Mouse (Mus musculus) bone marrow, adult 2 months (tissue): ENCODE measurements around the gene Klhdc8a. TPM values are rescaled to one million over a fixed set of nuclear protein-coding genes. Genes with fewer than 3 reads are reported as not detected.
"Not testable (repeated sequence)": the region's sequence is repeated elsewhere in the genome, so short reads cannot be mapped to it uniquely, and the experiment has no call there.

Experiments
- H3K27ac ChIP-seq: fragments of 200-500 bp; 2 replicates; pipeline ENCODE4 v1.5.1; 2012; ENCODE audit warnings: low read depth, mild to moderate bottlenecking, control low read depth, inconsistent platforms, low read length; ENCODE audit not compliant: control insufficient read depth, poor library complexity, insufficient read depth
- H3K4me1 ChIP-seq: fragments of 200-500 bp; 2 replicates; pipeline ENCODE4 v1.6.1; 2011; ENCODE audit warnings: low read length; ENCODE audit not compliant: control insufficient read depth, insufficient read depth
- H3K4me3 ChIP-seq: fragments of 200-500 bp; replicated peaks from 2 replicates; pipeline ENCODE3; 2011; ENCODE audit warnings: mild to moderate bottlenecking, low read depth, low read length, control low read depth; ENCODE audit not compliant: control insufficient read depth
- CTCF ChIP-seq: fragments of 200-500 bp; IDR thresholded peaks from 2 replicates; pipeline ENCODE4 v1.5.1; 2011; ENCODE audit warnings: low read length, control low read depth; ENCODE audit not compliant: control insufficient read depth, insufficient read depth
- POLR2A ChIP-seq: fragments of 200-500 bp; IDR thresholded peaks from 2 replicates; pipeline ENCODE4 v1.6.1; 2011; ENCODE audit warnings: low read depth, mild to moderate bottlenecking, control low read depth, low read length, borderline replicate concordance; ENCODE audit not compliant: control insufficient read depth
- WGBS: fragments of 180-500 bp; shearing (Covaris S2); methylation state at CpG from one replicate; pipeline ENCODE4 v1.1.7; 2018; 5-methylcytosine and 5-hydroxymethylcytosine counted together
- polyA plus RNA-seq: library from polyadenylated mRNA; stranded (reverse); fragments of >200 nt; gene quantifications from 2 replicates; pipeline ENCODE4 v1.2.4, GENCODE M21; 2011; ENCODE audit warnings: low replicate concordance; ENCODE audit not compliant: missing spikeins, insufficient read depth, insufficient read length

The Klhdc8a gene
- polyA plus RNA-seq, 1 experiment: not detected

DNA sequence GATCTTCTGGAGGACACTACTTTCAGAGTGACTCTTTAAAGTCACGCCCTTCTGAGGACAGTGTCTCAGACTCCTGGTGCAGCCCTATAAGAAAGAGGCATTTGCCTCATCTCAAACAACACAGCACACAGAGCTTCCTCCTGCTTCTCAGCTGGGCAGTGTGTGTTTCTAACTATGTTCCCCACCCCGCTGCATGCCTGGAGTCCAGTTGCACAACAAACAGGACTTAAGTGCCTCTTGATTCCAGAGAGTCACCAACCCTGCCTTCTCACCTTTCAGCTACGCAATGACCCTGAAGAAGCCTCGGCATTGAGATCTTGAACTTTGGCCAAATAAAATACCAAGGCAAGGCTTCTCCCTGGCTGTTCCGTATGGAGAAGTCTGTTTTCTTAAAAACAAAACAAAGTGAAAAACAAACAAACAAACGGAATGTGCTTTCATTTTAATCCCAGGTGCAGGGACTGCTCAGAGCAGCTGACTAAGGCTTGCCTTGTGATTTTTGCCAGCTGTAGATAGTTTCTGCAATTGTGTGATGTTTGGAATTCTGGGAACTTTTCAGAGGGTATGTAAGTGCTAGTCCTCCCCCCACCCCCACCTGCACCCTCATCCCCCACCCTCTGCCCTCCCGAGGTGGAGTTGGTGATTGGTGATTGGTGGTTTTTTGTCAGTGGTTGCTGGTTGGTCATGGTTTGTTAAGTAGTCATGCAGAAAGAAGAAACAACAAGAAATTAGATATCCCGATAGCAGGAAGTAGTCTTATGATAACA lies 31.5 kb upstream of the Klhdc8a start:
- Histone ChIP-seq H3K4me1 (no peaks in the 10 kb centered on the region), H3K27ac (no peak overlapping the region), H3K4me3 (no peak overlapping the region)
- TF ChIP-seq CTCF: no peak
- no peak for TF ChIP-seq POLR2A
- WGBS: 61% methylated on average over 8 of the region's 8 CpGs

DNA sequence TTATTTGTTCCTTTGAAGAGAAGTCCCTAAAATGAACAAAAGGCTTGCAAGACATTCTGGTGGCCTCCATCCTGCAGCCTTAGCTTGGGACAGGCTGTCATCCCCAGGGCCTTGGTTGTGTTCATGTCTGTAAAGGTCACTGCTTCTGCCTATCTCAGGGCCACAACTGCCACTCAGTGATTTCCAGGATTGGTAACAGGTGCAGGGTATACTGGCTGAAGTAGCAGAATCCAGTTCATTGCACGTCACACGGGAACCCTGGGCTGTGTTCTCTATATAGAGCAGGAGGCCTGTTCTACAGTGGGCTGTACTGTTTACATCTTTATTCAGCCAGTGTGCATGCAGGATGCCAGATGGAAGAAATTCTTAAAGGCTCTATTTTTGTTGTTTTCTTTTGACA lies 30.5 kb upstream of the Klhdc8a start:
- Histone ChIP-seq H3K27ac (no peak overlapping the region), H3K4me1 (no peaks in the 10 kb centered on the region), H3K4me3 (no peak overlapping the region)
- TF ChIP-seq POLR2A (no peak), CTCF (no peak)
- 71% methylated on average over 2 of the region's 2 CpGs for WGBS

DNA sequence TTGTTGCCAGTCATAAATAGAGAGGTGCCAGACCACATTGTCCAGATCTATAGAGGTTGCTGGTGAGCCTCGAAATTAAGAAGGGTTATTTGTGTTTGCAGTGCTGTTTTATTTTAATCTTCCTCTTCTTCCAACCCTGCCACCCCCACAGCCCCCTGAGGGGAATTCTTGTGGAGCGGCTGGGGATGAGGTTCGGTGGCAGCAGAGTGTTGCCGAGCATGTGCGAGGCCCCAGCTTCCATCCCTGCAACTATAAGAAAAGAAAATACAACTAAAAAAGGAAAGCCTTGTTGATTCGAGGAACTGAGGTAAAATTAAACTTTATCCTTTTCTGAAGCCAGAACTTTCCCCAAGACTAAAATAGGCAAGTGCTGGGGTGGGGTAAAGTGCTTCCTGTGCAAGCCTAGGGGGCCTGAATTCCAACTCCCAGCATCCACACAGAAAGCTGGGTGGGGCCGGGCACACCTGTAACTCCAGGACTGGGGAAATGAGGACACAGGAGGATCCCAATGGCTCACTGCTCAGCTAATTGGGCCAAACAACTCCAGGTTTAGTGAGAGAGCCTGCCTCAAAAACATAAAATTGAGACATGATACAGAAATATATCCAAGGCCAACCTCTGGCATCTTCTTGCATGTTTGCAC lies 29.9 kb upstream of the Klhdc8a start:
- WGBS: 74% methylated on average over 7 of the region's 7 CpGs
- Histone ChIP-seq H3K4me1 (no peaks in the 10 kb centered on the region), H3K27ac (no peak overlapping the region), H3K4me3 (no peak overlapping the region)
- TF ChIP-seq POLR2A: no peak
- no peak for TF ChIP-seq CTCF

DNA sequence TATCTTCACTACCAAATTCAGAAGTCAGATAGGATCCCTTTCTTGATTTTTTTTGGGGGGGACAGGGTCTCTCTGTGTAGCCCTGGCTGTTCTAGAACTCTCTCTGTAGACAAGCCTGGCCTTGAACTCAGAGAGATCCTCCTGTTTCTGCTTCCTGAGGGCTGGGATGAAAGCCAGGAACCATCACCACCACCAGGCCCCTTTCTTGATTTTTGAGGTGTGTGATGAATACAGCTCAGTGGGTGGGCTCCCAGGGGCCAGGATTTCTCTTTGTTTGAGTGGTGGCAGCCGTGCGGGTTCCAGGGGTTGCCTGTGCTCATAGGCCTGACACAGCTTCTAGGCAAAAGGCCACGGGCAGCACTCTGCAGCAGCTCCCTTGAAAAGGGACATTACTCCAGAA lies 27.2 kb upstream of the Klhdc8a start:
- 84% methylated on average over 3 of the region's 3 CpGs for WGBS
- no peaks in the 10 kb centered on the region for H3K4me1 ChIP-seq
- no peak overlapping the region for H3K4me3 ChIP-seq
- TF ChIP-seq POLR2A (no peak), CTCF (no peak)
- H3K27ac ChIP-seq: no peak overlapping the region

DNA sequence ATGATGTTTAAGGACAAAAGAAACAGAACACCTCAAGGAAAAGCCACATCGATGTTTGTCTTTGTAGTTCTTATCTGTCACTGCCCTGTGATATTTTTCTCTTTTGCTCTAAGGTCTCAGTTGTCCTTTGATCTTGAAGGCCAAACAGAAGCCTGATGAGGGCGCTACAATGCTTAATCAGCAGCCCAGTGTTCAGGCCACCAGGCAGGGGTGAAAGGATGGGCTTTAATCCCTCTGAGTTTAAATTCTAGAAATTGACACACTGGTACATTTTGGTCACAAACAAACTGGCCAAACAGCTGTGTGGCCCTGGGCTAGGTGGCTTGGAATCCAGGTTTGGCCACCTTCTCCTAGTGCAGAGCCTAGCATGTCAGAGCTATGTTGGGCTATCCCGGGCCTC lies 21.7 kb upstream of the Klhdc8a start:
- no peak overlapping the region for H3K27ac ChIP-seq
- 71% methylated on average over 3 of the region's 3 CpGs for WGBS
- H3K4me1 ChIP-seq: no peaks in the 10 kb centered on the region
- no peak overlapping the region for H3K4me3 ChIP-seq
- TF ChIP-seq POLR2A (no peak), CTCF (no peak)

DNA sequence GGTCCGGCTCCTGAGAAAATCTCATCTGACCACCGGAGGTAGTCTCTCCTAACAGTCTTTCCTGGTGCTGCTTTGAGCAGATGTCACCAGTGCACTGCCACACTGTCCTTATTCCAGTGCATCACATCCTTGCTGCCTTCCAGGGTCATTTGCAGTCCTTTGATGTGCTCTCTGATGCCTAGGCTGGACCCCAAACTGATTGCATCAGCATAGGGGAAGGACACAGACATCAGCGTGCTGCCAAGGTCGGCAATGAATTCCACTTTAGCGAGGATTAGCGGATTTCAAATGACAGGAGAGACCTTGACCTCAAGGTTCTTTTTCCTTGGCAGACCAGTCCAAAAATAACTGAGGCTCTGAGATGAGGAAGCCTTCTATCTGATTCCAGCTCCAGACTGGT lies 21.3 kb upstream of the Klhdc8a start:
- no peak for TF ChIP-seq POLR2A
- no peak for TF ChIP-seq CTCF
- H3K4me1 ChIP-seq: no peaks in the 10 kb centered on the region
- no peak overlapping the region for H3K4me3 ChIP-seq
- no peak overlapping the region for H3K27ac ChIP-seq
- 81% methylated on average over 6 of the region's 6 CpGs for WGBS

DNA sequence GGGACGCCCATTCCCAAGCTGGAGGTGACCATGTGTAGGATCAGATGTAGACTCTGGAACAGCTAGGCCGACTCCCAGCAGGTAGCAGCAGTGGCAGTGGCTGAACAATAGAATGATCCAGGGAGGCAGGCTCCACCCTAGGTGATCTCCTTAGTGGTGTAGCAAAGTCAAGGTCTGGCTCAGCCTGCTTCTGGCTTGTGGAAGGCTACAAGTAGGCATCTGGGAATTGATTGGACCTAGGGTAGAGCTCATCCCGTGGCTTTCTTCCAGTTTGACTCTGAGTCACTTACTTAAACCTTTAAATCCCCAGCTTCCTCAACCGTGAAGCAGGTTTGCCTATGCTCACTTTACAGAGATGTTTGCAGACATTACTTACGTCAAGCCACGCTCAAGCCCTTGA lies 17.8 kb upstream of the Klhdc8a start:
- 74% methylated on average over 6 of the region's 6 CpGs for WGBS
- not testable (repeated sequence) for H3K4me1 ChIP-seq, H3K4me3 ChIP-seq, H3K27ac ChIP-seq

DNA sequence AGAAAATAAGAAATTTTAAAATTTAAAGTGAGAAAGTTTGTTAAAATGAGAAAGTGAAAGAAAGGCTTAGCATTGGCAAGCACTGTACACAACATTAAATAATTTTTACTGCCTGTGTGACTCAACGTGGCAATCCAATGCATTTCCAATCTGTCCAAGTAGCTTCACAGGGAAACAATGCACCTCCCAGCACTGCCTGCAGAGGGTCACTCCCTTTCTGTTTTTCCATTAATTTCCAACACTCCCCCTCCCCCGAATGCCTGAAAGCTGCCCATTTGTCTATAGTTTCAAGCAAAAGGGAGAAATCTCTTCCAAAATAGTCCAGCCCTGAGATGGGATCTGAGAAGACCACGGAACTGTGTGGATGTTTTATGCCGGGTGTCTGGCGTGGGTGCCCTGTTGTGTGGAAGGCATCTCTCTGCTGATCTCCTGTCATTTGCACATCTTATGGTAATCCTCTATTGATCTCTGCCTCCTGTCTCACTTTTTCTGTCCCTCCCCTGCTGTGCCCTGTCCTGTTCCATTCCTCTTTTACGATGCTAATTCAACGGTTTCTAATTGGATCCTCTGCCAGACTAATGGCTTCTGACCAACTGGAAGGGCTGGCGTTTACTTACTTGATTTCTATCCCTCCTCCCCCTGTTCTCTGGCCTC lies 16.8 kb upstream of the Klhdc8a start:
- no peaks in the 10 kb centered on the region for H3K4me1 ChIP-seq
- TF ChIP-seq CTCF (no peak), POLR2A (no peak)
- H3K4me3 ChIP-seq: no peak overlapping the region
- whole genome bisulfite sequencing: 66% methylated on average over 8 of the region's 8 CpGs
- H3K27ac ChIP-seq: no peak overlapping the region

DNA sequence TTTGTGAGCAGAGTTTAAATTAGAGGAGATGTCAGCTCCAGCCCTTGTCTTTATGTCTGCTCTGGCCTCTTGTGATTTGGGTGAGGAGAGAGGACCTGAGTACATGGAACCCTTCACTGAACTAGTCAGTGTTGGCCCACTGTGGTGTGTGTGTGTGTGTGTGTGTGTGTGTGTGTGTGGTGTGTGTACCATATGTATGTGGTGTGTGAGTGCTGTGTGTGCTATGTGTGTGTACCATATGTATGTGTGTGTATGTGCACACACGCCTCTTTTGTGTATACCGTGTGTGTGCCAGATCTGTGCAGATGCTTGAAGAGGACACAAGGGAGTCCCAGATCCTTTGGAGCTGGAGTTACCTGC lies 16.3 kb upstream of the Klhdc8a start:
- TF ChIP-seq CTCF: no peak
- TF ChIP-seq POLR2A: no peak
- Histone ChIP-seq H3K4me3 (no peak overlapping the region), H3K27ac (no peak overlapping the region), H3K4me1 (no peaks in the 10 kb centered on the region)
- WGBS: 85% methylated on average over 2 of the region's 2 CpGs
